In genomic region chr15:100983427-100984153, GRCm38 (mm10) we compare ENCODE assay signal across 8 mouse cellular contexts.
A peak's percentile ranks its signal among the peaks of the same experiment; 100 is the strongest.
DNase-seq lines count a peak whose midpoint lies in the region; ATAC-seq and TF ChIP-seq lines count a peak whose summit lies in the region.

No protein-coding gene starts in this region.

- H3K4me2 ChIP-seq in hindbrain, embryonic 14.5 days (replicated peaks), result peak overlapping the region; percentile 58
- H3K4me2 ChIP-seq in limb, embryonic 15.5 days, result peak overlapping the region; percentile 91
- H3K4me2 ChIP-seq in midbrain, embryonic 15.5 days, result peak overlapping the region; percentile 53
- H3K4me2 ChIP-seq in stomach, postnatal 0 days (replicated peaks; ENCODE audit: low read depth), result peak overlapping the region; percentile 65

- no peak for TF ChIP-seq EP300 in stomach, postnatal 0 days (optimal IDR thresholded peaks at IDR 0.05)

- ATAC-seq in hindbrain, embryonic 14.5 days (ENCODE audit: low FRiP score), result peak; percentile 89
- ATAC-seq in limb, embryonic 15.5 days (ENCODE audit: insufficient number of reproducible peaks, low FRiP score, low TSS enrichment, low read depth), result peak; percentile 61; the same call in 1 of the 2 replicates
- peak; percentile 94 for ATAC-seq in midbrain, embryonic 15.5 days (replicated peaks)
- ATAC-seq in stomach, postnatal 0 days (ENCODE audit: low FRiP score, low TSS enrichment), result peak; percentile 47

- intact Hi-C loops in heart, postnatal 25 days (cut with DNase I), result no loop called here

- H3K36me3 ChIP-seq in hindbrain, embryonic 14.5 days (replicated peaks; ENCODE audit: control insufficient read depth, insufficient read depth), result peaks cover 8% of the 10 kb centered on the region
- no peaks in the 10 kb centered on the region for H3K36me3 ChIP-seq in limb, embryonic 15.5 days
- no peaks in the 10 kb centered on the region for H3K36me3 ChIP-seq in midbrain, embryonic 15.5 days (replicated peaks)
- H3K36me3 ChIP-seq in stomach, postnatal 0 days (ENCODE audit: control insufficient read depth, insufficient read depth, low read length), result no peaks in the 10 kb centered on the region

- no peaks in the 10 kb centered on the region for H3K27me3 ChIP-seq in hindbrain, embryonic 14.5 days (ENCODE audit: control insufficient read depth, insufficient read depth, low read length)
- H3K27me3 ChIP-seq in limb, embryonic 15.5 days, result peaks cover 6% of the 10 kb centered on the region; the same call in 1 of the 2 replicates
- H3K27me3 ChIP-seq in midbrain, embryonic 15.5 days (replicated peaks), result no peaks in the 10 kb centered on the region
- H3K27me3 ChIP-seq in stomach, postnatal 0 days (ENCODE audit: control insufficient read depth, insufficient read depth, low read length), result no peaks in the 10 kb centered on the region

- H3K9me3 ChIP-seq in hindbrain, embryonic 14.5 days (ENCODE audit: control insufficient read depth, low read length), result no peaks in the 10 kb centered on the region
- H3K9me3 ChIP-seq in limb, embryonic 15.5 days, result no peaks in the 10 kb centered on the region
- no peaks in the 10 kb centered on the region for H3K9me3 ChIP-seq in midbrain, embryonic 15.5 days
- H3K9me3 ChIP-seq in stomach, postnatal 0 days (ENCODE audit: control insufficient read depth, low read length), result no peaks in the 10 kb centered on the region

- no peak overlapping the region for H3K27ac ChIP-seq in embryonic fibroblast, embryonic 13.5 days (ENCODE audit: insufficient read depth, low read length)
- peak overlapping the region; percentile 69 for H3K27ac ChIP-seq in hindbrain, embryonic 14.5 days
- H3K27ac ChIP-seq in limb, embryonic 15.5 days, result no peak overlapping the region
- H3K27ac ChIP-seq in midbrain, embryonic 15.5 days, result peak overlapping the region; percentile 60
- H3K27ac ChIP-seq in stomach, postnatal 0 days (replicated peaks), result no peak overlapping the region

- 0 out of 2 replicates have a peak, but pooled peaks cover 3% of the 10 kb centered on the region for H3K4me1 ChIP-seq in embryonic fibroblast, embryonic 13.5 days (ENCODE audit: control insufficient read depth, insufficient read depth, low read length)
- 0 out of 2 replicates have a peak, but pooled peaks cover 10% of the 10 kb centered on the region for H3K4me1 ChIP-seq in hindbrain, embryonic 14.5 days (replicated peaks; ENCODE audit: control insufficient read depth, insufficient read depth, low read length)
- H3K4me1 ChIP-seq in limb, embryonic 15.5 days, result peaks cover 9% of the 10 kb centered on the region
- H3K4me1 ChIP-seq in midbrain, embryonic 15.5 days, result peaks cover 14% of the 10 kb centered on the region
- H3K4me1 ChIP-seq in stomach, postnatal 0 days (replicated peaks; ENCODE audit: control insufficient read depth, insufficient read depth), result 0 out of 2 replicates have a peak, but pooled peaks cover 4% of the 10 kb centered on the region

- peak overlapping the region; percentile 65 for H3K4me3 ChIP-seq in embryonic fibroblast, embryonic 13.5 days (ENCODE audit: insufficient read depth, low read length)
- peak overlapping the region; percentile 29 for H3K4me3 ChIP-seq in hindbrain, embryonic 14.5 days (replicated peaks; ENCODE audit: low read length)
- peak overlapping the region; percentile 57 for H3K4me3 ChIP-seq in limb, embryonic 15.5 days
- H3K4me3 ChIP-seq in midbrain, embryonic 15.5 days, result peak overlapping the region; percentile 44
- peak overlapping the region; percentile 43 for H3K4me3 ChIP-seq in stomach, postnatal 0 days (ENCODE audit: low read depth, low read length)

- no peak for TF ChIP-seq POLR2A in embryonic fibroblast, embryonic 13.5 days (IDR thresholded peaks at IDR 0.05; ENCODE audit: low read depth, low read length)

- H3K9ac ChIP-seq in hindbrain, embryonic 14.5 days, result peak overlapping the region; percentile 54
- peak overlapping the region; percentile 39; the same call in 1 of the 2 replicates for H3K9ac ChIP-seq in limb, embryonic 15.5 days
- peak overlapping the region; percentile 55 for H3K9ac ChIP-seq in midbrain, embryonic 15.5 days
- 0 out of 2 replicates have a peak overlapping the region, but pooled peaks have one; percentile 51 for H3K9ac ChIP-seq in stomach, postnatal 0 days (ENCODE audit: low read length)

- TF ChIP-seq CTCF in embryonic fibroblast, embryonic 13.5 days (IDR thresholded peaks at IDR 0.05; ENCODE audit: borderline replicate concordance, insufficient read depth, low read length), result peak; percentile 20; the same call in 1 of the 2 replicates
- peak; percentile 60 for TF ChIP-seq CTCF in stomach, postnatal 0 days (IDR thresholded peaks at IDR 0.05; ENCODE audit: low read depth)

- 1% methylated on average over 46 of the region's 46 CpGs for WGBS in hindbrain, embryonic 14.5 days
- WGBS in limb, embryonic 15.5 days, result under 1% methylated on average over 46 of the region's 46 CpGs
- under 1% methylated on average over 46 of the region's 46 CpGs for WGBS in midbrain, embryonic 15.5 days
- under 1% methylated on average over 43 of the region's 46 CpGs for WGBS in stomach, postnatal 0 days

- DNase-seq in heart, adult 18-20 months, result peak; percentile 23 to 51
- DNase-seq in heart, postnatal 25 days (ENCODE audit: low spot score), result no peak
- peak; percentile 53 to 80 for DNase-seq in adrenal gland, adult (ENCODE audit: inconsistent age in 2 of 2, low spot score in 1 of 2)
- DNase-seq in hindbrain, embryonic 14.5 days (ENCODE audit: low spot score), result peak; percentile 79
- peak; percentile 57 for DNase-seq in stomach, postnatal 0 days (ENCODE audit: low spot score)

Comparison
In these comparisons a context has a peak if more than half of its experiments do, and no peak if none do; other contexts are left out.
1. H3K27ac ChIP-seq: peak in hindbrain, embryonic 14.5 days (single experiment) and midbrain, embryonic 15.5 days (single experiment); none in embryonic fibroblast, embryonic 13.5 days (single experiment), limb, embryonic 15.5 days (single experiment) and stomach, postnatal 0 days (single experiment).
2. Peak in every context shown above with its lines, with median percentiles within 50 percentile points of each other: H3K4me3 ChIP-seq, ATAC-seq, H3K4me2 ChIP-seq and H3K9ac ChIP-seq.